Mouse (Mus musculus): ENCODE measurements around the gene Arf3. TPM values are rescaled to one million over a fixed set of nuclear protein-coding genes. Genes with fewer than 3 reads are reported as not detected.

Gene Arf3
- polyA plus RNA-seq, 1 experiment from 2014 or later, result 107 TPM

GRCm38 (mm10) chr15:98792233-98793020, 29.4 kb upstream of the Arf3 start:
- H3K36me3 ChIP-seq (ENCODE audit: control insufficient read depth, insufficient read depth, low read length), result no peaks in the 10 kb centered on the region
- WGBS, result 1% methylated on average over 72 of the region's 75 CpGs
- H3K9me3 ChIP-seq (ENCODE audit: control insufficient read depth, low read length), result no peaks in the 10 kb centered on the region
- H3K4me1 ChIP-seq (ENCODE audit: control insufficient read depth, insufficient read depth, low read depth, low read length), result peaks cover 18% of the 10 kb centered on the region
- H3K27me3 ChIP-seq (replicated peaks; ENCODE audit: control insufficient read depth, insufficient read depth, low read length), result peaks cover 83% of the 10 kb centered on the region
- H3K4me2 ChIP-seq (ENCODE audit: low read length), result peak overlapping the region; percentile 70
- peak overlapping the region; percentile 50 for H3K9ac ChIP-seq (ENCODE audit: low read depth, low read length)
- H3K4me3 ChIP-seq (ENCODE audit: low read length), result peak overlapping the region; percentile 44
- H3K27ac ChIP-seq (ENCODE audit: low read depth, low read length), result no peak overlapping the region
- ATAC-seq, result peak; percentile 73; the same call in 1 of the 2 replicates

GRCm38 (mm10) chr15:98791771-98792170, 28.8 kb upstream of the Arf3 start:
- Histone ChIP-seq H3K27me3 (replicated peaks; ENCODE audit: control insufficient read depth, insufficient read depth, low read length) (peaks cover 83% of the 10 kb centered on the region), H3K9me3 (ENCODE audit: control insufficient read depth, low read length) (no peaks in the 10 kb centered on the region), H3K4me2 (ENCODE audit: low read length) (peak overlapping the region; percentile 70), H3K9ac (ENCODE audit: low read depth, low read length) (no peak overlapping the region; the same call in 1 of the 2 replicates), H3K4me3 (ENCODE audit: low read length) (no peak overlapping the region; the same call in 1 of the 2 replicates), H3K4me1 (ENCODE audit: control insufficient read depth, insufficient read depth, low read depth, low read length) (peaks cover 16% of the 10 kb centered on the region), H3K36me3 (ENCODE audit: control insufficient read depth, insufficient read depth, low read length) (no peaks in the 10 kb centered on the region), H3K27ac (ENCODE audit: low read depth, low read length) (no peak overlapping the region)
- WGBS, result under 1% methylated on average over 23 of the region's 23 CpGs
- no peak for ATAC-seq

- no peaks in the 10 kb centered on the region for H3K36me3 ChIP-seq (ENCODE audit: control insufficient read depth, insufficient read depth, low read length)
- WGBS, result under 1% methylated on average over 12 of the region's 12 CpGs
- no peaks in the 10 kb centered on the region for H3K9me3 ChIP-seq (ENCODE audit: control insufficient read depth, low read length)
- ATAC-seq, result no peak
- peaks cover 79% of the 10 kb centered on the region for H3K27me3 ChIP-seq (replicated peaks; ENCODE audit: control insufficient read depth, insufficient read depth, low read length)
- peak overlapping the region; percentile 27 for H3K4me3 ChIP-seq (ENCODE audit: low read length)
- peaks cover 16% of the 10 kb centered on the region for H3K4me1 ChIP-seq (ENCODE audit: control insufficient read depth, insufficient read depth, low read depth, low read length)
- H3K27ac ChIP-seq (ENCODE audit: low read depth, low read length), result no peak overlapping the region
- no peak overlapping the region; the same call in 1 of the 2 replicates for H3K9ac ChIP-seq (ENCODE audit: low read depth, low read length)
- peak overlapping the region; percentile 40 for H3K4me2 ChIP-seq (ENCODE audit: low read length)
Observed at GRCm38 (mm10) chr15:98791221-98791620, 28.2 kb upstream of the Arf3 start.

- peak overlapping the region; percentile 27 for H3K9ac ChIP-seq (ENCODE audit: low read depth, low read length)
- no peak overlapping the region for H3K27ac ChIP-seq (ENCODE audit: low read depth, low read length)
- H3K36me3 ChIP-seq (ENCODE audit: control insufficient read depth, insufficient read depth, low read length), result no peaks in the 10 kb centered on the region
- no peak for ATAC-seq
- peaks cover 75% of the 10 kb centered on the region for H3K27me3 ChIP-seq (replicated peaks; ENCODE audit: control insufficient read depth, insufficient read depth, low read length)
- peaks cover 16% of the 10 kb centered on the region for H3K4me1 ChIP-seq (ENCODE audit: control insufficient read depth, insufficient read depth, low read depth, low read length)
- under 1% methylated on average over 23 of the region's 23 CpGs for WGBS
- peak overlapping the region; percentile 27 for H3K4me3 ChIP-seq (ENCODE audit: low read length)
- peaks cover 2% of the 10 kb centered on the region for H3K9me3 ChIP-seq (ENCODE audit: control insufficient read depth, low read length)
- H3K4me2 ChIP-seq (ENCODE audit: low read length), result peak overlapping the region; percentile 40
Observed at GRCm38 (mm10) chr15:98790761-98791160, 27.7 kb upstream of the Arf3 start.

GRCm38 (mm10) chr15:98789661-98790535, 26.9 kb upstream of the Arf3 start, which contains the start of gene Wnt1:
Wnt1 (plus strand) TSS chr15:98789857.
- Histone ChIP-seq H3K27me3 (replicated peaks; ENCODE audit: control insufficient read depth, insufficient read depth, low read length) (peaks cover 70% of the 10 kb centered on the region), H3K4me3 (ENCODE audit: low read length) (peak within 1 kb of the TSS; percentile 5), H3K27ac (ENCODE audit: low read depth, low read length) (no peak within 1 kb of the TSS), H3K4me1 (ENCODE audit: control insufficient read depth, insufficient read depth, low read depth, low read length) (peaks cover 16% of the 10 kb centered on the region), H3K4me2 (ENCODE audit: low read length) (peak within 1 kb of the TSS; percentile 40), H3K9ac (ENCODE audit: low read depth, low read length) (peak within 1 kb of the TSS; percentile 17), H3K9me3 (ENCODE audit: control insufficient read depth, low read length) (peaks cover 4% of the 10 kb centered on the region), H3K36me3 (ENCODE audit: control insufficient read depth, insufficient read depth, low read length) (no peaks in the 10 kb centered on the region)
- WGBS, result 2% methylated on average over 50 of the region's 51 CpGs
- no peak for ATAC-seq

GRCm38 (mm10) chr15:98788972-98789660, 26.1 kb upstream of the Arf3 start:
- Histone ChIP-seq H3K4me2 (ENCODE audit: low read length) (no peak overlapping the region; the same call in 1 of the 2 replicates), H3K27me3 (replicated peaks; ENCODE audit: control insufficient read depth, insufficient read depth, low read length) (peaks cover 66% of the 10 kb centered on the region), H3K9me3 (ENCODE audit: control insufficient read depth, low read length) (peaks cover 4% of the 10 kb centered on the region), H3K4me1 (ENCODE audit: control insufficient read depth, insufficient read depth, low read depth, low read length) (peaks cover 16% of the 10 kb centered on the region), H3K4me3 (ENCODE audit: low read length) (no peak overlapping the region; the same call in 1 of the 2 replicates), H3K9ac (ENCODE audit: low read depth, low read length) (no peak overlapping the region), H3K27ac (ENCODE audit: low read depth, low read length) (no peak overlapping the region), H3K36me3 (ENCODE audit: control insufficient read depth, insufficient read depth, low read length) (no peaks in the 10 kb centered on the region)
- no peak for ATAC-seq
- WGBS, result 12% methylated on average over 21 of the region's 24 CpGs

GRCm38 (mm10) chr15:98787930-98788329, 24.9 kb upstream of the Arf3 start:
- Histone ChIP-seq H3K4me3 (ENCODE audit: low read length) (no peak overlapping the region), H3K27me3 (replicated peaks; ENCODE audit: control insufficient read depth, insufficient read depth, low read length) (peaks cover 62% of the 10 kb centered on the region), H3K9ac (ENCODE audit: low read depth, low read length) (no peak overlapping the region), H3K9me3 (ENCODE audit: control insufficient read depth, low read length) (peaks cover 4% of the 10 kb centered on the region), H3K27ac (ENCODE audit: low read depth, low read length) (no peak overlapping the region), H3K4me1 (ENCODE audit: control insufficient read depth, insufficient read depth, low read depth, low read length) (peaks cover 13% of the 10 kb centered on the region), H3K36me3 (ENCODE audit: control insufficient read depth, insufficient read depth, low read length) (no peaks in the 10 kb centered on the region), H3K4me2 (ENCODE audit: low read length) (no peak overlapping the region)
- no peak for ATAC-seq
- 28% methylated on average over 4 of the region's 4 CpGs for WGBS

- H3K4me2 ChIP-seq (ENCODE audit: low read length), result no peak overlapping the region
- no peak overlapping the region for H3K9ac ChIP-seq (ENCODE audit: low read depth, low read length)
- peaks cover under 1% of the 10 kb centered on the region; the same call in 1 of the 2 replicates for H3K4me1 ChIP-seq (ENCODE audit: control insufficient read depth, insufficient read depth, low read depth, low read length)
- peaks cover 4% of the 10 kb centered on the region for H3K9me3 ChIP-seq (ENCODE audit: control insufficient read depth, low read length)
- no peak overlapping the region for H3K4me3 ChIP-seq (ENCODE audit: low read length)
- peaks cover 59% of the 10 kb centered on the region for H3K27me3 ChIP-seq (replicated peaks; ENCODE audit: control insufficient read depth, insufficient read depth, low read length)
- ATAC-seq, result no peak
- H3K27ac ChIP-seq (ENCODE audit: low read depth, low read length), result no peak overlapping the region
- H3K36me3 ChIP-seq (ENCODE audit: control insufficient read depth, insufficient read depth, low read length), result no peaks in the 10 kb centered on the region
- WGBS, result 44% methylated on average over 7 of the region's 7 CpGs
Observed at GRCm38 (mm10) chr15:98785744-98786143, 22.7 kb upstream of the Arf3 start.

All from hindbrain, embryonic 16.5 days (tissue).